Mouse (Mus musculus) erythroblast, embryonic 14.5 days (primary cell): ENCODE data around the gene Vmn1r120.
"Not testable (repeated sequence)": the region's sequence is repeated elsewhere in the genome, so short reads cannot be mapped to it uniquely, and the experiment has no call there.

ENCODE experiments used
- GATA1 ChIP-seq: IDR thresholded peaks from 2 replicates; pipeline ENCODE4 v1.6.1; 2012; ENCODE audit warnings: low read length, inconsistent platforms, mixed read lengths
- TAL1 ChIP-seq: IDR thresholded peaks from 3 replicates; pipeline ENCODE4 v1.6.1; 2012; ENCODE audit warnings: low read length, inconsistent platforms, mixed read lengths

DNA sequence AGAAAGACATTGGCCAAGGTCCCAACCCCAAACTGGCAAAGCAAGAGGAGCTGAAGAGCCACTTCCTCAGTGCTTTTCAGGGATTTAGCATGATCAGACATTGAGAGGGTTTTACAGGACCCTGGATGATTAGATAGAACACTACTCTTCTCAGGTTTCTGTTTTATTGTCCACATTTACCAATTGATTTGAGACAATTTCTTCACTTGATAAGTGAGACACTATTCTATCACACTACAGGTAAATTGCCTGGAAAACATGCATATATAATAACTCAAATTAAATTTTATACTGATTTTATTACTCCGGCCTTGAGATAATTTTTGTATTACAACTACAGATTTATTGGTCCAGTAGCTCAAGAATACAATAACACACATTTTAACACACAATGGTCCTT is at the start of gene Vmn1r120:
- not testable (repeated sequence) for TF ChIP-seq TAL1, GATA1
